Mouse (Mus musculus): ENCODE results near the gene Ogt. TPM values are rescaled to one million over a fixed set of nuclear protein-coding genes. Genes with fewer than 3 reads are reported as not detected.

Ogt gene
- polyA plus RNA-seq, 2 experiments, result 49.8 to 54.2 TPM

DNA sequence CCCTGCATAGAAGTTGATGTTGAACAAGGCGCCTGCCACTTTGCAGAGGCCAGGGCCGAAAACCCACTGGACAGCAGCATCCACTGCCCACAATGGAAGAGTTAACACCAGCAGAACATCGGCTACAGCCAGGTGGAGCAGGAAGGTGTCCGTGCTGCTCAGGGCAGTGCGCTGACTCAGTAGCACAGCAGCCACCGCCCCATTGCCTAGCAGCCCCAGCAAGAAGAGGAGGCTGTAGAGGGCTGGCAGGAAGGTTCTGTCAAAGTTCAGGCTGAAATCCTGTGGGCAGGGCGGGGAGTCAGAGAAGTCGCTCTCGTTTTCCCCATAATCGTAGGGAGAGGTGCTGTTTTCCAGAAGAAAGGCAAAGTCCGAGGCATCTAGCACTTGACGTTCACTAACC lies 92.8 kb downstream of the Ogt start:
- WGBS (ENCODE audit: insufficient replicate concordance), result 38% methylated on average over 12 of the region's 12 CpGs

DNA sequence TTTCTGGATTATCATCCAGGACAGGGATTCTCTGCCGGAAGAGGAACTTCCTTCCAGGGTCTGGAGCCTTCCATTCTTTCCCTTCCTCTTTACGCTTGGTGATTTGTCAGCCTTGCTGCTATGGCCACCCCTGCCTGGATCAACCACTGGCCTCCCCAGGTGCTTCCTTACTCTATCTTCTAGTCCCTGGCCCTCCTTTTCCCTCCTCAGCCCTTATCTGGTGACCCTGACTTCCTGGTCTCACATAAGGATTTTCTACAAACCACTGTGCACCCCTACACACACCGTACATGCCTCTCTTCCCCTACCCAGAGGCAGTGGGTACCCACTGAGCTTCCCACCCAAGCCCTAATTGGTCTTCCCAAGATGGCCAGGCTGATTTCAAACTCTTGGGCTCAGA lies 93.4 kb downstream of the Ogt start:
- no peak overlapping the region for H3K27ac ChIP-seq
- no peaks in the 10 kb centered on the region for H3K36me3 ChIP-seq (replicated peaks; ENCODE audit: control insufficient read depth, insufficient read depth, low read depth)
- no peaks in the 10 kb centered on the region for H3K27me3 ChIP-seq (ENCODE audit: control insufficient read depth, insufficient read depth, low read length)
- no peak for DNase-seq (ENCODE audit: low read depth in 3 of 3, low spot score in 3 of 3)
- H3K4me2 ChIP-seq (ENCODE audit: low read depth), result no peak overlapping the region
- WGBS (ENCODE audit: insufficient replicate concordance), result 38% methylated on average over 3 of the region's 3 CpGs
- no peak for ATAC-seq (ENCODE audit: insufficient read depth)
- TF ChIP-seq EP300 (IDR thresholded peaks at IDR 0.05; ENCODE audit: low read depth) (no peak), CTCF (IDR thresholded peaks at IDR 0.05; ENCODE audit: low read depth) (no peak)
- H3K9ac ChIP-seq (replicated peaks), result no peak overlapping the region
- H3K9me3 ChIP-seq (ENCODE audit: control insufficient read depth, low read length), result no peaks in the 10 kb centered on the region
- no peaks in the 10 kb centered on the region for H3K4me1 ChIP-seq (replicated peaks; ENCODE audit: control insufficient read depth in 2 of 2, insufficient read depth in 2 of 2, low read length in 1 of 2)
- H3K4me3 ChIP-seq (ENCODE audit: insufficient read depth in 1 of 2, low read depth in 2 of 2, low read length in 2 of 2), result no peak overlapping the region

More for the DNA sequence above, 92.8 kb downstream of the Ogt start:
- H3K4me3 ChIP-seq (ENCODE audit: insufficient read depth in 1 of 2, low read depth in 2 of 2, low read length in 2 of 2), result no peak overlapping the region
- no peak overlapping the region for H3K27ac ChIP-seq
- H3K4me1 ChIP-seq (replicated peaks; ENCODE audit: control insufficient read depth in 2 of 2, insufficient read depth in 2 of 2, low read length in 1 of 2), result no peaks in the 10 kb centered on the region
- H3K4me2 ChIP-seq (ENCODE audit: low read depth), result no peak overlapping the region
- H3K36me3 ChIP-seq (replicated peaks; ENCODE audit: control insufficient read depth, insufficient read depth, low read depth), result no peaks in the 10 kb centered on the region
- TF ChIP-seq EP300 (IDR thresholded peaks at IDR 0.05; ENCODE audit: low read depth), result no peak
- TF ChIP-seq CTCF (IDR thresholded peaks at IDR 0.05; ENCODE audit: low read depth), result no peak
- H3K9ac ChIP-seq (replicated peaks), result no peak overlapping the region
- H3K27me3 ChIP-seq (ENCODE audit: control insufficient read depth, insufficient read depth, low read length), result no peaks in the 10 kb centered on the region
- ATAC-seq (ENCODE audit: insufficient read depth) (no peak), DNase-seq (ENCODE audit: low read depth in 3 of 3, low spot score in 3 of 3) (no peak)
- no peaks in the 10 kb centered on the region for H3K9me3 ChIP-seq (ENCODE audit: control insufficient read depth, low read length)

DNA sequence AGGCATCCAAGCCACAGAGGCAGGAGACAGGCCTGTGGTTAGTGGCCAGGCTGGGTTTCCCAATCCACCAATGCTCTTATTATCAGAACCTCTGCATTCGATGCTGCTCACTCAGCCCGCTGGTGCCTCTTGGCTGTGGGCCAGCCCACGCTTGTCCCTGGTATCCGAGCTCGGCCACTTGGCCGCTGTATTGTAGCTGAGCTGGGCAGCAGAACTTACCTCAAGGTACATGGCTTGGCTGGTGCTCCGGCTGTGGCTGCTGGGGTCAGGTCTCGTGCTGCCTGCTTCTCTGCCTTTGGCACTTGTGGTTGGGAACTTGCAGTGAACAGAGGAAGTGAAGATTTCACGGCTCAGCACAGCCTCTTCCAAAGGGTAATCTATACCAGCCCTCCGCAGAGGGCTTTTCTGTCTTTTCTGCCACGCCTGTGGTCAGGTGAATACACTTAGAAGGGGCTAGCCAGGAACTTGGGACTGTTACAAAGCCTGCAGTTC lies 94.0 kb downstream of the Ogt start, which contains the start of gene Cxcr3:
TSS of gene Cxcr3 (minus strand) at position 442 of the 492 bp plus-strand sequence.
- ATAC-seq (ENCODE audit: insufficient read depth) (no peak), DNase-seq (ENCODE audit: low read depth in 3 of 3, low spot score in 3 of 3) (no peak)
- no peak within 1 kb of the TSS for H3K4me2 ChIP-seq (ENCODE audit: low read depth)
- H3K36me3 ChIP-seq (replicated peaks; ENCODE audit: control insufficient read depth, insufficient read depth, low read depth), result no peaks in the 10 kb centered on the region
- H3K9ac ChIP-seq (replicated peaks), result no peak within 1 kb of the TSS
- H3K27ac ChIP-seq, result no peak within 1 kb of the TSS
- no peaks in the 10 kb centered on the region for H3K9me3 ChIP-seq (ENCODE audit: control insufficient read depth, low read length)
- TF ChIP-seq CTCF (IDR thresholded peaks at IDR 0.05; ENCODE audit: low read depth) (no peak), EP300 (IDR thresholded peaks at IDR 0.05; ENCODE audit: low read depth) (no peak)
- 33% methylated on average over 11 of the region's 11 CpGs for WGBS (ENCODE audit: insufficient replicate concordance)
- no peaks in the 10 kb centered on the region for H3K4me1 ChIP-seq (replicated peaks; ENCODE audit: control insufficient read depth in 2 of 2, insufficient read depth in 2 of 2, low read length in 1 of 2)
- no peaks in the 10 kb centered on the region for H3K27me3 ChIP-seq (ENCODE audit: control insufficient read depth, insufficient read depth, low read length)
- no peak within 1 kb of the TSS for H3K4me3 ChIP-seq (ENCODE audit: insufficient read depth in 1 of 2, low read depth in 2 of 2, low read length in 2 of 2)

Other genes with a start within 250 kb of the Ogt start
- 9.6 and 11.4 TPM in 2 replicates for gene Zmym3, start 219.2 kb upstream of the Ogt start, polyA plus RNA-seq (2012; rRNA removed)
- 4.3 and 4.4 TPM in 2 replicates for gene Zmym3, start 219.2 kb upstream of the Ogt start, polyA plus RNA-seq (2014; fragmentation: Nextera tagmentation; extraction: Ambion mirVana)
- 78.8 and 117 TPM in 2 replicates for gene Nono, start 210.7 kb upstream of the Ogt start, polyA plus RNA-seq (2012; rRNA removed)
- 103 and 113 TPM in 2 replicates for gene Nono, start 210.7 kb upstream of the Ogt start, polyA plus RNA-seq (2014; fragmentation: Nextera tagmentation; extraction: Ambion mirVana)
- gene Itgb1bp2, start 191.0 kb upstream of the Ogt start, polyA plus RNA-seq (2012; rRNA removed), result 0.58 and 0.96 TPM in 2 replicates
- gene Itgb1bp2, start 191.0 kb upstream of the Ogt start, polyA plus RNA-seq (2014; fragmentation: Nextera tagmentation; extraction: Ambion mirVana), result 0.17 and 0.23 TPM in 2 replicates
- gene Taf1, start 107.3 kb upstream of the Ogt start, polyA plus RNA-seq (2012; rRNA removed), result 6.4 and 12.5 TPM in 2 replicates
- gene Taf1, start 107.3 kb upstream of the Ogt start, polyA plus RNA-seq (2014; fragmentation: Nextera tagmentation; extraction: Ambion mirVana), result 5.8 and 6.1 TPM in 2 replicates
- gene Cxcr3, start 94.2 kb downstream of the Ogt start, polyA plus RNA-seq (2012; rRNA removed), result 0.20 and 0.26 TPM in 2 replicates
- 0.20 and 0.28 TPM in 2 replicates for gene Cxcr3, start 94.2 kb downstream of the Ogt start, polyA plus RNA-seq (2014; fragmentation: Nextera tagmentation; extraction: Ambion mirVana)
- gene Gm4779, start 154.4 kb downstream of the Ogt start, polyA plus RNA-seq (2012; rRNA removed), result 0.06 and 0.12 TPM in 2 replicates
- gene Gm4779, start 154.4 kb downstream of the Ogt start, polyA plus RNA-seq (2014; fragmentation: Nextera tagmentation; extraction: Ambion mirVana), result 0.06 TPM in 1 of 2 replicates, not detected in the other
- 0.02 and 0.05 TPM in 2 replicates for gene 8030474K03Rik, start 154.6 kb downstream of the Ogt start, polyA plus RNA-seq (2012; rRNA removed)
- gene 8030474K03Rik, start 154.6 kb downstream of the Ogt start, polyA plus RNA-seq (2014; fragmentation: Nextera tagmentation; extraction: Ambion mirVana), result not detected in 2 replicates
- gene Nhsl2, start 209.3 kb downstream of the Ogt start, polyA plus RNA-seq (2012; rRNA removed), result 0.27 and 0.39 TPM in 2 replicates
- gene Nhsl2, start 209.3 kb downstream of the Ogt start, polyA plus RNA-seq (2014; fragmentation: Nextera tagmentation; extraction: Ambion mirVana), result 1.1 and 1.3 TPM in 2 replicates